Mouse (Mus musculus) left cerebral cortex, adult 8-10 months (tissue): ENCODE results near the gene Hpdl. TPM values are rescaled to one million over a fixed set of nuclear protein-coding genes. Genes with fewer than 3 reads are reported as not detected.
"Not testable (repeated sequence)": the region's sequence is repeated elsewhere in the genome, so short reads cannot be mapped to it uniquely, and the experiment has no call there.

ENCODE experiments used
- DNase-seq, 2 experiments: peaks; one replicate each; pipeline ENCODE4 v3.0.0; 2022; ENCODE audit warnings: low spot score in 2 of 2
- total RNA-seq, 4 experiments: library from RNA; stranded (reverse); gene quantifications; 2 replicates each; pipeline ENCODE4 v1.2.4; 2022

The Hpdl gene
- total RNA-seq = 1 to 10 TPM; 1.3 to 1.9 (median 1.7) TPM

DNA sequence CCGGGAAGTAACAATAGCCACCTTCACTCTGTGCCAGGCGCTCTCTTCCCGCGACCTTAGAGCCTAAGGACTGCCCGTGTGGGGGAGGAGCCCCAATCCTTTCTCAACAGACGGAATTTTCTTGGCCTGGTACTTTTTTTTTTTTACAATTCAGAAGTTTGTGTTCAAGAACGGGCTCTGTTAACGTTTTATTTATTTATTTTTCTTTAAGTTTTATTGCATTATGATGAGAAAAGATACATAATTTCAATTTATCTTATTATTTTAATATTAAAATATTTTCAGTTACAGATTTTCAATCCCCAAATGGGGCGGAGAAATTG lies at the start of gene Hpdl:
Gene Hpdl (minus strand): TSS at position 14 of the 323 bp plus-strand sequence.
- DNase-seq = no peak

DNA sequence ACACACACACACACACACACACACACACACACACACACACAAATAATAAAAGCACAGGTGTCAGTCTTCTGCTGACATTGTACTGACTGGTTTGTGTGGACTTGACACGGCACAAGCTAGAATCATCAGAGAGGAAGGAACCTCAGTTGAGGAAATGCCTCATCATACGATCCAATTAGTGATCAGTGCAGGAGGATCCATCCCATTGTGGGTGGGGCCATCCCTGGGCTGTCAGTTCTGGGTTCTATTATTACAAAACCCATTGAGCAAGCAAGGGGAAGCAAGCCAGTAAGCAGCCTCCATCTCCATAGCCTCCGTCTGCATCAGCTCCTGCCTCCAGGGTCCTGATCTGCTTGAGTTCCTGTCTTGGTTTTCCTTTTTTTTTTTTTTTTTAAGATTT lies 48.4 kb upstream of the Hpdl start:
- DNase-seq = no peak

DNA sequence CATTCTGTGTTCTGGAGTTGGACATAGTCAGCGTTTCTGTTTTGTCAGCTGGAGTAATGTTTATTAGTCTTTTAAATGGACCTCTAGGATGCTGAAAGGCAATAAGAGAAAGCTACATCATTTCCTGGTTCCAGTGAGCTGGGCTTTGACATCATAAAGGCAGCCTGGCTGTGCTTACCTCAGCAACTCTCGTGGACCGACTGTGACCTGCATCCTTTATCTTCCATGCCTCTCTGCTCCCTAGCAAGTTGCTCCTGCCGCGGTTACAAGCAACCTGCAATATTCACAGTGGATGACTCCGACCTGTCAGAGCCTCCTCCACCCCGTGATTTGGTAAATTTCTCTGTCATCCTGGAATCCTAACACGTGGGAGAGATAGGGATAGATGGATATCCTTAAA lies 40.5 kb upstream of the Hpdl start:
- no peak for DNase-seq

DNA sequence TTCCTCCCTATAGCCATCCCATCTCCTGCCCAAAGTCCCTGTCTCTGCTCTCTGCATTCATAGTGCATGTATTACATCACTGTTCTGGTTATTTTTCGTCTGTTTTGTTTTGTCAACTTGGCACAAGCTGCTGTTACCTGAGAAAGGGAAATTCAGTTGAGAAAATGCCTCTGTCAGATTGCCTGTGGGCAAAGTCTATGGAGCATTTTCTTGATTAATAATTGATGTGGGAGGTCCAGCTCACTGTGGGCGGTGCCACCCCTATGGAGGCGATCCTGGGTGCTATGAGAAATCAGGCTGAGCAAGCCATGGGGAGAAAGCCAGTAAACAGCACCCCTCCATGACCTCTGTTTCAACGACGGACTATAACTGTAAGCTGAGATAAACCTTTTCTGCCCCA lies 38.2 kb upstream of the Hpdl start:
- DNase-seq = no peak

DNA sequence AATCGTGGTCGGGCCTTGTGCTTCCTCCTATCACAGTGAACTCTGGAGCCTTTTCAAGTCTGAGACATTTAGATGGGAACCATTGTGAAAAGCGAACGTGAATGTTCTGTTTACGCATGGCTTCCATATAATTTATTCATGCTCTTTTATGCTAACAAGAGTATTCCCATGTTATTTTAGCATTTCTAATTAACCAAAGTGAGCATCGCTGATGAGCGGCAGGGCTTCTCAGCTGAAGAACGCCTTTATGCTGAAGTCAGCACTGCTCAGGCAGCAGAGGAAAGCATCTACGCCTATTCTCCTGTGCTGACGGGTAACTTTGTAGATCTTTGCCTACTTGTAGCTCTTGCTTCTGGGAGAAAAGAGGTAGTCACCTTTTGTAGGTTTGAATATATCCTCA lies 35.7 kb upstream of the Hpdl start:
- DNase-seq = no peak

DNA sequence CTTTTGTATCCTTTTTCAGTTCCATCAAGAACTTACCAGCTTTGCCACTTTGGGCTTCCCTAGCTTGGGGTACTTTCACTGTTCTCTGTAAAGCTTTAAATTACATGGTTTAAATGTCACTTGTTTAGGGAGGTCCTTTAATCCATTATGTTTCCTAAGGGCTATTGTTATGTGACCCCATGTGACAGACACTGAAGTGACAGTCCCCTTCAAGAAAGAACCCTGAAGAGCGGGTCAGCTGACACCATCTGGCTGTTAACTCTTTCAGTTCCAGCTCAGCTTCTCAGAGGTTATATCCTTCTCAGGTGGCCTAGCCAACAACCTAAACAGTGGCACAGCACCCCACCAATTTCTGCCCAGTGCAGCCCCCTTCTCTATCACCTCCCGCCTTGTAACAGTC lies 32.8 kb upstream of the Hpdl start:
- DNase-seq = no peak

DNA sequence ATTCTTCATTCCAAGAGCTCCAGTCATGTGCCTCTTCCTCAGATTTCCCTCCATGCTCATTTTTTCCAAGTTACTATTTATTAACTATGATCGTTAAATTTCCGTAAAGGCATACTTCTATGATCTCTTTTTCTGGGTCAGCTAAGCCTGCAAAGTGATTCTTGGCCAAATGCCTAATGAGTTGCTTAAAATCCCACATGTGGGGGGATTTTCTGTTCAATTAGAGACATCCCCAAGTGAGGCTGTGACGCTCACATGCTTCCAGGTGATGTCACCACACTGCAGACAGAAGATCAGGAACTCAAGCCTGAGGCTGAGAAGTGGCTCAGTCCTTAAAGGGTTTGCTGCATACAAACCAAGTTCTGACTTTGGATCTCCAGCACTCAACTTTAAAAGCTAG lies 28.4 kb upstream of the Hpdl start:
- no peak for DNase-seq

DNA sequence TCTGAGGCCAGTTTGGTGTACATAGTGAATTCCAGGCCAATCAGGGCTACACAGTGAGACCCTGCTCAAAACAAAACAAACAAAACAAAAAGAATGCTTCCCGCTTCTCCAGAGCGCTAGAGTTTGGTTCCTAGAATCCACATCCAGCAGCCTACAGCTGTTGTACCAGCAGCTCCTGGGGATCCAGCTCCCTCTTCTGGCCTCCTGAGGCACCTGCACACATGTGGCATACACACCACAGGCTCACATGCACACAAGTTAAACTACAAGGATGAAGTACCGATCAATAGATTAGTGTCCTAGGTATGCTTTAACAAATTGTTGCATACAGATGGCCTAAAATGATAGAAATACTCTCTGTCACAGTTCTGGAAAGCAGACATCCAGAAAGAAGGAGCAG lies 22.8 kb upstream of the Hpdl start:
- no peak for DNase-seq

DNA sequence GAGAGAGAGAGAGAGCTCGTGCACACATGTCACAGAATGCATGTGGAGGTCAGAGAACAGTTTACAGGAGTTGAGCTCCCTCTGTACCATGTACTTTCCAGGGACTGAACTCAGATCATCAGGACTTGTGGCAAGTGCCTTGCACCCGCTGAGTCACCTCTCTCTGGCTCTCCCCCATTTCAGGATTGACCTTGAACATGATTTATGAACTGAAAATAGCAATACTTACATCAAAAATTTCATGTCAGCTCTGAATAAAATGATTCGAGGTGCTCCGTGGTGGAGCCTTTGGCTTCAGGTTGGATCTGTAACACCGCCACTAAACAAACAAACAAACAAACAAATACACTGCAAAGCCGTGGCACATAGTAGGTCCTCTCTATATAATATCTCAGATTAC lies 19.3 kb upstream of the Hpdl start:
- DNase-seq = no peak

DNA sequence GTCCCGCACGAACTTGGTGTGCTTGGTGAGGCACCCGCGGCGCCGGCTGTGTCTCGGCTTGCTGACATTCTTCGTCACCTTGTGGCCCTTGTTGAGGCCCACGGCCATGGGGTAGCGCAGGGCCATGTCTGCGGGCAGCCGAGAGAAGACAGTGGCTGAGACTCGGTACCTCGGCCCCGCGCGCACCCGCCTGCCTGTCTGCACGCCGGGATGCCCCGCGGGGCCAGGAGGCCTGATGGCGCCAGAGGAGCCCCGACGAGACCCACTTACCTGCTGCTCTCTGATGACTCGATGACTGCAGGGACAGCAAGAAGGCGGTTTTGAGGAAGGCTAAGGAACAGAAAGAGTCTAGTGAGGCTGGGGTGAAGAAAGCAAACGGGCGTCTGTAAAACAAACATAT lies 18.6 kb upstream of the Hpdl start:
- not testable (repeated sequence) for DNase-seq

DNA sequence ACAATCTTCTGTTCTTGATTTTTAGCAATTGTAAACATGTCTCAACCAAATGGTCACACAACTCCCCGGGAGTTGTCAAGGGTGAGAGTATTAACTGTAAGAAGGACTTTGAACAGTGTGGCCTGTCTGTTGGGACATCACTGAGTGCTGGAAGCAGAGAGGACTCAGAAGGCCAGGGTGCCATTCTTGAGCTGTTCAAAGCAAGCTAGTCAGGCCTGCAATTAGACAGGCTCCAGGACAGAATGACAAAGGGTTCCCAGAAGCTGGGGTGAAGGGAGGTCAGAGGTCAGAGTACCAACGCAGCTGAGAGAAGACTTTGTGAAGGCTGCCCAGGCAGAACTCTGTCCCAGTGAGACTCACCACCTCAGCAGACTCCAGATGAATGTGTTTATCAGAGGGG lies 17.5 kb upstream of the Hpdl start:
- no peak for DNase-seq

DNA sequence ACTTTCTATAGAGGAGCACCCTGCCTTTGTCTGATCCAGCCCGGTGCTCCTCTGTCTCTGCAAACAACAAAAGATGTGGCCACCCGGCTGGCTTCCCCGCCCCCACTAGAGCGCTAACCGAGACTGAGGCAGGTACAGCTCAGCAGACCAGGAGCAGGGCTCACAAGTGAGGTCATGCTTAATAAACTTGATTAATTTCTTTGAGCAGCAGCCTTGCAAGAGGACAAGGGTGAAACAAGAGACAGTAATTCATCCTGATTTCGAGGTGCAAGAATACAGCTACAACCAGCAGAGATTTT lies 8.5 kb upstream of the Hpdl start:
- no peak for DNase-seq

DNA sequence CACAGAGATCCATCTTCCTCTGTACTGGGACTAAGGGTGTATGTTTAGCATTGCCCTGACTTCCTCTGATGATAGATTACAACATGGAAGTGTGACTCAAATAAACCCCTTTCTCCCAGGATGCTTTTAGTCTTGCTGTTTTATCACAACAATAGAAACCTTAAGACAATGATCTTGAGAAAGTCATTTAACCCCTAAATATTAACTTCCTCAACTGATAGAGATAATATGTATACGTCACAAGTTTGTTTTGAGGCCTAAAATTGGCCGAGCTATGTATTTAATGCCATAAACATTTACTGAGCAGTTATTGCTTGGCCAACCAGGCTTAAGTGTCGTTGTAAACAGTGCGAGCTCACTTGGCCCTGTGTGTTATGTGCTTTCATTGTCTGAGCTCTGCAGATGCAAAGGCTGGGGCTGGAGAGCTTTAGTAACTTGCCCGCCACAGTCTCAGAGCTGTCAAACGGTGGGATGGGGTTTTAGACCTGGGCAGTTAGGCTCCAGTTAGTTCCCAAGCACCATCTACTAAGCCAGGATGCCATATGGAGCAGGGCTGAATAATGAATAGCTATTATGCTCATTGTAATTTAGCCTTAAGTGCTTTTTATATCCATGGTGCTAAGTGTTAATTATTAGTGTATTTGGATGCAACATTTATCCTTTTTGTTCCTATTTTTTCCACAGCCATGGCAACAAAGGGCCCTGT lies 8.0 kb upstream of the Hpdl start:
- no peak for DNase-seq

DNA sequence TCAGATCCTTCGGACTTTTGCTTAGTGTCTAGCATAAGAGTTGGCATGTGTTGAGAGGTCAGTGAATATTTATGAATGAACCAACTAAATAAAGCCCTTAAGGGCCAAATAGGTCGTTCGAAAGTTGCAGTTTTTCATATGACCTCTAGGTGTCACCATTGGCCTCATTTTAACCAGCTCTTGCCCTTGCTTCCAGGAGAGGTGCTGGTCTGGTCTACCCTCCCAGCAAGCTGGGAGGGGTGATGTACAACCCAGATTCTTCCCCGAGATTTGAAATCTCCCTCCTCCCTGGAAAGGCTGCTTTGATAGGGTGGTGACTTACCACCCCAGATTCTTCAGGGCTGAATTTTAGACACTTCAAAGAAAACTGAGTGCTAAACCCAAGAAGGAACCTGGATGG lies 6.3 kb upstream of the Hpdl start:
- DNase-seq = no peak

DNA sequence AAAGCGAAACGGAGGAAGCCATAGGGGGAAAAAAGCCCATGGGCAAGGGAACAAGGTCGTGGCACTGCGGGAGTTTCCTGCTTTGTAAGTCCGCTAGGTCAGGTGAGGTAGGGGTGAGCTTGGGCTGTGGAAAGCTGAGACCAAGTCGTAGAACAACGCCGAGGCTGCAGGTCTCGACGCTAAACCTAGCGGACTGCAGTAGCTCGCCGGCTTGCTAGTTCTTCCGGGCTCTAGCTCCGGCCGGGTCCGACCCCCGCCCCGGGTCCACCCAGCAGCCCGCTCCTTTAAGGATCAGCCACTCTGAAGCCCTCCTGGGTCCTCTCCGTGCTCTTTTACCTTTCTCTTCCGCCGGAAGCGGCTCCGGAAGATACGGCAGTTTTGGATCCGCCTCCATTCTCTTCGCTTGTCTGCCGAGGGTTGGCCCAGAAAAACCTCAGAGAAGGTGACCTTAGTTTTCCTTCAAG lies 3.1 kb upstream of the Hpdl start:
- peak; percentile 61 to 62 for DNase-seq

DNA sequence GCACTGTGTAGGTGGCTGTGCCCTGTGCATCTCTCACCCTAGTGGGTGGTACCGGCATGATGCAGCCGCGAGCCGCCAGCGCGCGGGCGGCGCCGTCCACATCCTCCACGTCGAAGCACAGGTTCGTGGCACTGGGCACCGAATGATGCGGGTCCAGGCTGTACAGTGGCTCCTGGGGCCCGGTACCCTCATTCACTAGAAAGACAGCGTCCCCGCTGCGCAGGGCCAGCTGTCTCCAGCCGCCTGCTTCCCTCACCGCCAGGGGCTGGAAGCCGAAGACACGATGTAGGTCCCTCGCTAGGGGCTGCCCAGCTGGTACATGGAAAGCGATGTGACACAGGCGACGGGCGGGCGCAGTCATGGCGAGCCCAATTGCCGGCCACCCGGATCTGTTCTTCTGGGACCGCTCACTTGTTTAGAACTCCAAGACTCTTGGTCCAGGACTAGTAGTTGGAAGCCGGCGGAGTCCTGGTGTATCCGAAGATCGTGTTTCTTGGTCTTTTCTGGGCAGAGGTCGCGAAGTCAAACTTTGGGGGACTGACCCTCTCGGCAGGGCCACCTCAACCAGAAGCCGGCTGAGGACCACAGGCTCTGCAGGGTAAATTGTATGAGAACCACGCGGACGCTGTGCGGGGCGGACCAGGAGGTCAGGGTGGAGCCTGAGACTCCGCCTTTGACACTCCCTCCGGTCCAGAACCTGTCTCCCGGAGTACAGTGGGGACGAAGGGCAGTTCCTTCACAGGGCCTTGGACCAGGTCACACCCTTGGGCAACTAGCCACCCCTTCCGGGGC lies 409 bp downstream of the Hpdl start:
- DNase-seq = peak in 1 of 2 experiments; percentile 39

DNA sequence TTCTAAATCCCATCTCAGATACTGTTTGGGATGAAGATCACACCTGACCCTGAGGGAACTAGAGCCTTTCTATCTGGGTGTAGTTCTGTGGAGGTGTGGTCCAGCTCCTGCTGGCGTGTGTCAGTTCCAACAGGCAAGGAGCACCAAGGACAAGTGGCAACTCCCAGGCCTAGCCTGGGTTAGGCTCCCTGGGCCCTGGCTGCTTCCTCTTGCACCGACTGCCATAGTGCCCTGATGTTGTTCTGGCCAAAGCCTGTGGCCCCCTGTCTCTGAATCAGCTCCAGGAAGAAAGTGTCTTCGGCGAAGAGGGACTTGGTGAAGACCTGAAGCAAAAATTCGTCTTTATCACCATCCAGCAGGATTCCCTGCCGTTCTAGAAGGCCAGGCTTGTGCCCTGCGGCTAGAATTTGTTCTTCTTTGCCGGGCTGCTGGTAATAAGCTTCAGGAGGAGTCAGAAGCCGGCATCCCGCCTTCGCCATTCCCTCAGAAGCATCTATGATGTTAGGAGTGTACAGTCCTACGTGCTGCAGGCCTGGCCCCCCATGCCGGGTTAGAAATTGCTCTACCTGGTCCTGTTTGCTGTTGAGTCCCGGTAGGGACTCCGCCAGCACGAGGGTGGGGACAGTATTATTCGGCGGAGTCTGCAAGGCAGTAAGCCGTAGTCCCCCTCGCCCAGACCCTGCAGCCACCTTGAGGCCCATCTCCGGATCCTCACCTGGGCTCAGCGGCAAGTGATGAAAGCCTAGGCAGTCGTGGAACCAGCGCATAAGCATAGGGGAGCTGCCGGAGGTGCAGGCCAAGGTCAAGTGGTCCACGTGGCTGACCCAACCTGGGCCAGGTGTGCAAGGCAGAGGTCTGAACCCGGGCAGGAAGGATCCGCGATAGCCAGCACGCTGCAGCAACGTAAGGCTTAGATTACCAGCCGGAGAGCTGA lies 1.3 kb downstream of the Hpdl start:
- DNase-seq = no peak

DNA sequence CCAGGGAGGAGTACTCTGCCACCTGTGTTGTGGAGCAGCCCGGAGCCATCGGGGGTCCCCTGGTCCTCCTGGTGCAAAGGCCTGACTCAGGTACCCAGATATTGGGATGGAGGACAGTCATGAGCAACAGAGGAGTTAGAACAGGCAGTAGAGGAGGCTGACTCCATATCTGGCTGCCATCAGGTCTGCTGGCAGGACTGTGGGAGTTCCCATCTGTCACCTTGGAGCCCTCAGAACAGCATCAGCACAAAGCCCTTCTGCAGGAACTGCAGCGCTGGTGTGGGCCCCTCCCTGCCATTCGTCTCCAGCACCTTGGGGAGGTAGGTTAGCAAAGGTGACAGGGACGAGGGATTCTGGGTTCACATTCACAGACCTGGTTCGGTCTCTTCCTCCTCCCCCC lies 4.0 kb downstream of the Hpdl start:
- DNase-seq = peak in 1 of 2 experiments; percentile 44

DNA sequence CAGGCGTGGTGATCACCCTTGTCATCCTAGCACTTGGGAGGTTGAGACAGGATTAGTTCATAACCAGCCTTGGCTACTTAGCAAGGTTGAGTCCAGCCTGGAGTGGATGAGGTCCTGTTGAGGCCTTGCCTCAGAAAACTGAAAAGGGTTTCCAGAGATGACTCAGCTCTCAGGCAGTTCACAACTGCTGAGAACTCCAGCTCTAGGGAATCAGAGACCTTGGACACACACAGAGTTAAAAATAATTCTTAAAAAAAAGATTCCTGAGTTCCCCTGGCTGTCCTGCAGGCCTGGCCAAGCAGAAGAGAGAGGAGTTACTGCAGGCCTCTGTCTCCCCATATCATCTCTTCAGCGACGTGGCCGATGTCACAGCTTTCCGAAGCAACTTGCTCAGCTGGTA lies 6.2 kb downstream of the Hpdl start:
- DNase-seq = no peak

DNA sequence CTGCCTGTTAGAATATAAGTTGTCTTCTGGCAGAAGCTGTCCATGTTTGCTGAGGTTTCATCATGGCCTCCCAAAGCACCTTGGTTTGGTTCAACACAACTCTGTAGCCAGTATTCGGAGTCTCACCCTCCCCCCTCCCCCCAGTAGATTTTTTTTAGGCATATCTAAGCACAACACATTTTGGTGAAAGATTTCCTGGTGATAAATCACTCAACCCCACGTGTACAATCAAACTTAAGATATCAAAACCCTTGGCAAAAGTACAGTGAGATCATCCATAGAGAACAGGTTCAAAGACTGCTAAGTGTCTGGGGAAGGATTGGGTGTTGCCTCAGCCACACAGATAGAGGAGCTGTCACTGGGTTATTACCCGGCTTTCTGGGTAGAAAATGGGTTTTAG lies 10.5 kb downstream of the Hpdl start:
- no peak for DNase-seq

DNA sequence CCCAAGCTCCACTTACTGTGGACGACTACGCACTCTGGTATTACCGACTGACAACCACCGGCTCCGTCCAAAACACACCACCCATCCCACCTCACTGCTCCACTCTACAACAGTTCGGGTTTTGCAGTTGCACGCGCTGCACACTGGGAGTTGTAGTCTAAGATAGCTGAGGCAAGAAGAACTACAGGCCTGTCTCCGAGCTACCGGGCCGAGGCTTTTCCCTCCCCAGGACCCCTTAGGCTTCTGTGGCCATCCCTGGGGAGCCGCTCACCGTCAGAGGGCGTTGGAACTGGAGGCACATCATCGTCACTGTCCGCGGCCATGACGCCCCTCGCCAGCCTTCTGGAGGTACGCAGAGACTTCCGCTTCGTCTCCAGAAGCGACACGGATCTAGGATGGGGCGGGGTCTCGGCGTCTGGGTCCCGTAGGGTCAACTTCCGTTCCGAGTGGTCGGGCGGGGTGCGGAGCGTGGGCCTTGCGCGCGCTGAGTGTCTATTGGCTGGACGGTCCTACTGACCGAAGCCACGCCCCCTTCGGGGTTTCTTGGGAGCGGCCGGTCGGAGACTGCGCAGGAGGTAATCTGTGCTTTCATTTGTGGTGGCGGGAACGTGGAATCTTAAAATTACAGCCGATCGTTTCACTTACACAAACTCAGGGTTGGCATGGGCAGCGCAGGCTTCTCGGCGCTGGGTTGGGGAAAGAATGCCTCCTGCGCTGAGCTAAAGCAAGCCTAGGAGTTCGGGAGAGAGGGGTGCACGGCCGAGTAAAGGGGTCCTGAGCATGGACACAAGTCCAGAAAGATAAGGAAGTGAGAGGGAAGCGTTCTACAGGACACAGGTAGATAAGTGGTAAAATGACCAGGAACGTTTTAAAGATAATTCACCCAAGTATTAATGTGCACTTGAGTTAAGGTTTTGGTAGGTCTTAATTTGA lies 14.0 kb downstream of the Hpdl start, which contains the start of the genes Toe1 and Mutyh:
Gene Toe1 (minus strand): TSS at position 444 of the 933 bp plus-strand sequence.
Gene Mutyh (plus strand): TSS at position 527 of the 933 bp plus-strand sequence.
- peak; percentile 68 to 93 for DNase-seq
